Mouse (Mus musculus): ENCODE results near the gene Sox1. TPM values are rescaled to one million over a fixed set of nuclear protein-coding genes. Genes with fewer than 3 reads are reported as not detected.

The Sox1 gene
- total RNA-seq (2014; rRNA removed) (23.1 and 25.1 TPM in 2 replicates), polyA plus RNA-seq (2015; fragmentation: Nextera tagmentation; extraction: Ambion mirVana) (2.5 and 2.7 TPM in 2 replicates)

- peak within 1 kb of the TSS; percentile 65 for H3K9ac ChIP-seq (replicated peaks; ENCODE audit: low read length)
- peak; percentile 91 for DNase-seq (ENCODE audit: low spot score)
- peak; percentile 92 for ATAC-seq
- H3K27ac ChIP-seq = peak within 1 kb of the TSS; percentile 80
- no peaks in the 10 kb centered on the region for H3K4me1 ChIP-seq (ENCODE audit: insufficient read depth, low read length)
- H3K4me3 ChIP-seq (ENCODE audit: low read length) = peak within 1 kb of the TSS; percentile 47
- H3K4me2 ChIP-seq (ENCODE audit: low read depth, low read length) = peak within 1 kb of the TSS; percentile 51
- peaks cover 55% of the 10 kb centered on the region for H3K27me3 ChIP-seq (ENCODE audit: insufficient read depth, low read length)
- TF ChIP-seq CTCF (IDR thresholded peaks at IDR 0.05; ENCODE audit: low read depth) = no peak
- 2% methylated on average over 69 of the region's 89 CpGs for WGBS
- no peaks in the 10 kb centered on the region for H3K9me3 ChIP-seq (ENCODE audit: low read length)
- no peaks in the 10 kb centered on the region for H3K36me3 ChIP-seq (ENCODE audit: insufficient read depth, low read length)
These were observed at the start of gene Sox1 for GRCm38 (mm10) chr8:12395071-12396031. Sox1 (plus strand) TSS chr8:12395295.

GRCm38 (mm10) chr8:12345881-12346280, 49.2 kb upstream of the Sox1 start:
- 60% methylated on average over 4 of the region's 4 CpGs for WGBS
- ATAC-seq = no peak

GRCm38 (mm10) chr8:12346870-12347269, 48.2 kb upstream of the Sox1 start:
- H3K27me3 ChIP-seq (ENCODE audit: insufficient read depth, low read length) = peaks cover 3% of the 10 kb centered on the region
- WGBS = 53% methylated on average over 11 of the region's 11 CpGs
- H3K4me2 ChIP-seq (ENCODE audit: low read depth, low read length) = no peak overlapping the region
- DNase-seq (ENCODE audit: low spot score) (peak; percentile 55), ATAC-seq (no peak)
- no peaks in the 10 kb centered on the region for H3K9me3 ChIP-seq (ENCODE audit: low read length)
- H3K27ac ChIP-seq = no peak overlapping the region
- H3K4me1 ChIP-seq (ENCODE audit: insufficient read depth, low read length) = no peaks in the 10 kb centered on the region
- H3K36me3 ChIP-seq (ENCODE audit: insufficient read depth, low read length) = no peaks in the 10 kb centered on the region
- H3K9ac ChIP-seq (replicated peaks; ENCODE audit: low read length) = no peak overlapping the region
- TF ChIP-seq CTCF (IDR thresholded peaks at IDR 0.05; ENCODE audit: low read depth) = no peak
- no peak overlapping the region for H3K4me3 ChIP-seq (ENCODE audit: low read length)

More at GRCm38 (mm10) chr8:12345881-12346280, 49.2 kb upstream of the Sox1 start:
- H3K4me1 ChIP-seq (ENCODE audit: insufficient read depth, low read length) = no peaks in the 10 kb centered on the region
- DNase-seq (ENCODE audit: low spot score) = no peak
- H3K9me3 ChIP-seq (ENCODE audit: low read length) = no peaks in the 10 kb centered on the region
- no peak overlapping the region for H3K27ac ChIP-seq
- no peak overlapping the region for H3K4me2 ChIP-seq (ENCODE audit: low read depth, low read length)
- TF ChIP-seq CTCF (IDR thresholded peaks at IDR 0.05; ENCODE audit: low read depth) = no peak
- no peak overlapping the region for H3K9ac ChIP-seq (replicated peaks; ENCODE audit: low read length)
- H3K27me3 ChIP-seq (ENCODE audit: insufficient read depth, low read length) = peaks cover 9% of the 10 kb centered on the region
- no peaks in the 10 kb centered on the region for H3K36me3 ChIP-seq (ENCODE audit: insufficient read depth, low read length)
- H3K4me3 ChIP-seq (ENCODE audit: low read length) = no peak overlapping the region

- Histone ChIP-seq H3K9ac (replicated peaks; ENCODE audit: low read length) (no peak overlapping the region), H3K27me3 (ENCODE audit: insufficient read depth, low read length) (peaks cover 3% of the 10 kb centered on the region)
- 79% methylated on average over 1 of the region's 1 CpGs for WGBS
These were observed 46.8 kb upstream of the Sox1 start for GRCm38 (mm10) chr8:12348306-12348705.

GRCm38 (mm10) chr8:12349591-12349990, 45.5 kb upstream of the Sox1 start:
- Histone ChIP-seq H3K4me2 (ENCODE audit: low read depth, low read length) (no peak overlapping the region), H3K9ac (replicated peaks; ENCODE audit: low read length) (no peak overlapping the region), H3K36me3 (ENCODE audit: insufficient read depth, low read length) (no peaks in the 10 kb centered on the region), H3K27me3 (ENCODE audit: insufficient read depth, low read length) (peaks cover 3% of the 10 kb centered on the region), H3K4me3 (ENCODE audit: low read length) (no peak overlapping the region), H3K4me1 (ENCODE audit: insufficient read depth, low read length) (no peaks in the 10 kb centered on the region), H3K9me3 (ENCODE audit: low read length) (no peaks in the 10 kb centered on the region), H3K27ac (no peak overlapping the region)
- 52% methylated on average over 2 of the region's 2 CpGs for WGBS
- no peak for ATAC-seq
- DNase-seq (ENCODE audit: low spot score) = no peak
- no peak for TF ChIP-seq CTCF (IDR thresholded peaks at IDR 0.05; ENCODE audit: low read depth)

More at GRCm38 (mm10) chr8:12348306-12348705, 46.8 kb upstream of the Sox1 start:
- no peaks in the 10 kb centered on the region for H3K9me3 ChIP-seq (ENCODE audit: low read length)
- H3K4me3 ChIP-seq (ENCODE audit: low read length) = no peak overlapping the region
- no peak for DNase-seq (ENCODE audit: low spot score)
- H3K36me3 ChIP-seq (ENCODE audit: insufficient read depth, low read length) = no peaks in the 10 kb centered on the region
- no peak overlapping the region for H3K4me2 ChIP-seq (ENCODE audit: low read depth, low read length)
- no peak for ATAC-seq
- no peaks in the 10 kb centered on the region for H3K4me1 ChIP-seq (ENCODE audit: insufficient read depth, low read length)
- no peak overlapping the region for H3K27ac ChIP-seq
- no peak for TF ChIP-seq CTCF (IDR thresholded peaks at IDR 0.05; ENCODE audit: low read depth)

GRCm38 (mm10) chr8:12351121-12351520, 44.0 kb upstream of the Sox1 start:
- Histone ChIP-seq H3K4me1 (ENCODE audit: insufficient read depth, low read length) (no peaks in the 10 kb centered on the region), H3K27ac (no peak overlapping the region), H3K4me3 (ENCODE audit: low read length) (no peak overlapping the region), H3K27me3 (ENCODE audit: insufficient read depth, low read length) (no peaks in the 10 kb centered on the region; the same call in 1 of the 2 replicates), H3K36me3 (ENCODE audit: insufficient read depth, low read length) (no peaks in the 10 kb centered on the region), H3K9ac (replicated peaks; ENCODE audit: low read length) (no peak overlapping the region), H3K4me2 (ENCODE audit: low read depth, low read length) (no peak overlapping the region), H3K9me3 (ENCODE audit: low read length) (no peaks in the 10 kb centered on the region)
- no peak for DNase-seq (ENCODE audit: low spot score)
- ATAC-seq = no peak
- TF ChIP-seq CTCF (IDR thresholded peaks at IDR 0.05; ENCODE audit: low read depth) = no peak

Data from hindbrain, postnatal 0 days (tissue).